Mouse (Mus musculus): ENCODE measurements around the gene Klf4. TPM values are rescaled to one million over a fixed set of nuclear protein-coding genes. Genes with fewer than 3 reads are reported as not detected.

The Klf4 gene
- polyA plus RNA-seq (2012; rRNA removed): 3.2 and 3.5 TPM in 2 replicates

DNA sequence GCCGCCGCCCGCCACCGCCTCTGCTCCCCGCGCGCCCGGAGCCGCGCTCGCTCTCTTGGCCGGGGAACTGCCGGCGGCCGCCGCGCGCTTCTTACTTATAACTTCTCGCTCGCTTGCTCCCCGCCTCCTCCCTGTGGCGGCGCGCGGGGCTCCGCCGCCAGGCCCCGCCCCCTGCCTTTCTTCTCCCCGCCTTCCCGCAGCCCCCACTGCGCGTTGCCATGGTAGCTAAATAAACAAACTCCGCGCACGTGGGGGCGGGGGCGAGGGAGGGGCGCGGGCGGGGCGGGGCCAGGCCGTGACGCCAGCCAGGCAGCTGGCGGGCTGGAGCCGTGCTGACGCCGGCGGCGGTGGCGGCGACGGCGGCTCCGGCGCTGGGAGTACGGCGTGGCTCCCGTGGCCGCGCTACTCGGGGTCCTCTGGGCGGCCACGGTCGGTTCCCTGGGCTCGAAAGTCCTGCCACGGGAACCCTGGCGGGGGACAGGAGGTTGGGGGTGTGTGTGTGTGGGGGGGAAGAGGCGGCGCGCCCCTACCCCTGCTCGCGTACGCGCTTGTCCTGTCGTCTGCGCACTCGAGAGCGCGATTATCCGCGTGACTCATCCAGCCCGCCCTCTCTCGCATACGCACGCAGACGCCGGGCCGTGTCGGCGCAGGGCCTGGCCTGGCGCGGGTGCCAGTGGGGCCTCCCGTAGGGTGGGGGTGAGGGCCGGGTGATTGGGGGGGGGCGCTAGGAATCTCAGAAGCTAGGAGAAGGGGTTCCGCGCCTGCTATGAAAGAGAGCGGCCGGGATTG is at the start of gene Klf4:
Gene Klf4 (minus strand): TSS at position 60 of the 789 bp plus-strand sequence.
- peak; percentile 47 to 53 for DNase-seq
- Histone ChIP-seq H3K4me1 (ENCODE audit: control insufficient read depth, insufficient read depth, low read length) (0 out of 2 replicates have a peak, but pooled peaks cover 3% of the 10 kb centered on the region), H3K27ac (ENCODE audit: insufficient read depth, low read length) (no peak within 1 kb of the TSS), H3K27me3 (ENCODE audit: control insufficient read depth, insufficient read depth, low read length) (peaks cover 3% of the 10 kb centered on the region; the same call in 1 of the 2 replicates), H3K4me3 (replicated peaks; ENCODE audit: insufficient read depth, low read depth, low read length) (peak within 1 kb of the TSS; percentile 52)
- no peak for TF ChIP-seq CTCF (IDR thresholded peaks at IDR 0.05; ENCODE audit: borderline replicate concordance, insufficient read depth, low read depth, low read length)
- no peak for TF ChIP-seq POLR2A (IDR thresholded peaks at IDR 0.05; ENCODE audit: borderline replicate concordance, insufficient read depth, low read length)
- 1% methylated on average over 83 of the region's 99 CpGs for WGBS

DNA sequence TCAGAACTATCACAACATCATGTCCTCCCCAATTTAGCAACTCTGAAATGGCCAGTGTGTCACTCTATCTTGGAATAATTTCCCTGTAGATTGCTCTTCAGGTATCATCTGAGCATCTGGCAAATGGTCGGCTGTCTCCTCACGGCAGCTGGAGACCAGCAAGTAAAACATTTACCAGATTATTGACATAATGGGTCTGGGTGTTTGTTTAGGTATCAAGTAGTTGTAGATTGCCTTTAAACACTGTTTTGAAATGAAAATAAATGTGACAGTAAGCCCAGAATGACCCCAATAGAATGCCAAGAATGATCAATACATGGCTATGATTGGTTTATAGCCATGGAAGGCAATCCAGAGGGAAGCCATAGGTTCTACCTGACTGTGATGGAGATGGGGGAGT is 39.2 kb upstream of the Klf4 start:
- H3K4me1 ChIP-seq (ENCODE audit: control insufficient read depth, insufficient read depth, low read length): no peaks in the 10 kb centered on the region
- no peaks in the 10 kb centered on the region for H3K27me3 ChIP-seq (ENCODE audit: control insufficient read depth, insufficient read depth, low read length)
- DNase-seq: no peak
- no peak for TF ChIP-seq CTCF (IDR thresholded peaks at IDR 0.05; ENCODE audit: borderline replicate concordance, insufficient read depth, low read depth, low read length)
- TF ChIP-seq POLR2A (IDR thresholded peaks at IDR 0.05; ENCODE audit: borderline replicate concordance, insufficient read depth, low read length): no peak
- 98% methylated on average over 2 of the region's 2 CpGs for WGBS
- no peak overlapping the region for H3K27ac ChIP-seq (ENCODE audit: insufficient read depth, low read length)
- no peak overlapping the region for H3K4me3 ChIP-seq (replicated peaks; ENCODE audit: insufficient read depth, low read depth, low read length)

DNA sequence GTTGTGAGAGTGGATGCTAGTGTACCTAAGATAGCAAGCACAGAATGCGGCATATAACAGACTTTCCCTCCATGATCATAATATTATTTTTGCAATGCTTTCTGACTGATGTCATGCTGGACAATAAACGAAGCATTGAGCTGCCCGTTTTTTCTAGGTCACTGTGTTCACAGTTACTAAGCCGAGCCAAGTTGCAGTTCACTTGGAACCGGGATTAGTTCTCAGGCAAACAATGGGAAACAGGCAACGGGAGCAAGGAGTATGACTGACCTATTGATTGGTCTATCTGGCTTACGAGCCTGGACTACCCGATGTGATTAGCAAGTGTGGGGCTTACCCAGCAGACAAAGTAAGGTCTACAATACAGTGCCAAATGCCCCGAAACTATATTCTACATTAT is 35.7 kb upstream of the Klf4 start:
- no peaks in the 10 kb centered on the region; the same call in 1 of the 2 replicates for H3K27me3 ChIP-seq (ENCODE audit: control insufficient read depth, insufficient read depth, low read length)
- TF ChIP-seq POLR2A (IDR thresholded peaks at IDR 0.05; ENCODE audit: borderline replicate concordance, insufficient read depth, low read length) (no peak), CTCF (IDR thresholded peaks at IDR 0.05; ENCODE audit: borderline replicate concordance, insufficient read depth, low read depth, low read length) (no peak)
- peak in 1 of 2 experiments; percentile 2 for DNase-seq
- no peak overlapping the region for H3K4me3 ChIP-seq (replicated peaks; ENCODE audit: insufficient read depth, low read depth, low read length)
- H3K4me1 ChIP-seq (ENCODE audit: control insufficient read depth, insufficient read depth, low read length): no peaks in the 10 kb centered on the region
- 37% methylated on average over 9 of the region's 9 CpGs for WGBS
- H3K27ac ChIP-seq (ENCODE audit: insufficient read depth, low read length): no peak overlapping the region

DNA sequence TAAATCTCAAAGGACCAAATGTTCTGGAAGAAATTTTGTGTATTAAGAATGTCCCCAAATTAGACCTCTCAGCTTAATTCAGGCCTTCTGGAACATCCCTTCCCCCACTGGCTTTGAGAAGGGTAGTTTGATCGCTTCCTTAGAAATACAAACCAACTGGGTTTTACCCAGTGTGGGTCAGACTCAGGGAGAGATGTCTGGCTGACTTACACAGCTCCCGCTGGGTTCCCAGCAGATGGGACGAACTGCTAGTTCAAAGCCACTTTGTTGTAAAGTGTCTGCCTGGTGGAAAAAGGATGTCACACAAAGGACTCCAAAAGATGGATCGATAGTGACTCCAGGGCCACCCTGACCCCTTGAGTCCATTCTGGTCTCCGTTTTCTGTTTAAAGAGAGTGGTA is 35.3 kb upstream of the Klf4 start:
- 18% methylated on average over 5 of the region's 5 CpGs for WGBS

DNA sequence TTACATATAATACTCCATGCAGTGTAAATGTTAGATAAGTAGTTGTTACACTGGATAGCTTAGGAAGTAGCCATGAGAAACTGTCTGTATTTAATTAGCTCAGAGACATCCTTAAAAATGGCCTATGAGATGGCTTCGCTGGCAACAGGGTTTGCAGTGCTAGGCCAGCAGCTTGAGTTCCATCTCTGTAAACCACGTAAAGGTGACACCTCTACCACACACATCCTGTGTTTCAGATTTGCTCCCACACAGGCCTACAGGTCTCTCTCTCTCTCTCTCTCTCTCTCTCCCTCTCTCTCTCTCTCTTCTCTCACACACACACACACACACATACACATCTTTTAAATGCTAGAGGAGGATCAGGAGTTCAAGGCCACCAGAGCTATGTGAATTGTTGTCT is 32.1 kb upstream of the Klf4 start:
- H3K27ac ChIP-seq (ENCODE audit: insufficient read depth, low read length): no peak overlapping the region
- WGBS: 98% methylated on average over 2 of the region's 2 CpGs
- no peaks in the 10 kb centered on the region; the same call in 1 of the 2 replicates for H3K27me3 ChIP-seq (ENCODE audit: control insufficient read depth, insufficient read depth, low read length)
- TF ChIP-seq CTCF (IDR thresholded peaks at IDR 0.05; ENCODE audit: borderline replicate concordance, insufficient read depth, low read depth, low read length) (no peak), POLR2A (IDR thresholded peaks at IDR 0.05; ENCODE audit: borderline replicate concordance, insufficient read depth, low read length) (no peak)
- no peak overlapping the region for H3K4me3 ChIP-seq (replicated peaks; ENCODE audit: insufficient read depth, low read depth, low read length)
- DNase-seq: no peak
- H3K4me1 ChIP-seq (ENCODE audit: control insufficient read depth, insufficient read depth, low read length): no peaks in the 10 kb centered on the region

More for the DNA sequence above, 35.3 kb upstream of the Klf4 start:
- TF ChIP-seq CTCF (IDR thresholded peaks at IDR 0.05; ENCODE audit: borderline replicate concordance, insufficient read depth, low read depth, low read length) (no peak), POLR2A (IDR thresholded peaks at IDR 0.05; ENCODE audit: borderline replicate concordance, insufficient read depth, low read length) (no peak)
- H3K27me3 ChIP-seq (ENCODE audit: control insufficient read depth, insufficient read depth, low read length): no peaks in the 10 kb centered on the region; the same call in 1 of the 2 replicates
- H3K27ac ChIP-seq (ENCODE audit: insufficient read depth, low read length): no peak overlapping the region
- H3K4me3 ChIP-seq (replicated peaks; ENCODE audit: insufficient read depth, low read depth, low read length): no peak overlapping the region
- DNase-seq: peak; percentile 3 to 8
- H3K4me1 ChIP-seq (ENCODE audit: control insufficient read depth, insufficient read depth, low read length): no peaks in the 10 kb centered on the region

DNA sequence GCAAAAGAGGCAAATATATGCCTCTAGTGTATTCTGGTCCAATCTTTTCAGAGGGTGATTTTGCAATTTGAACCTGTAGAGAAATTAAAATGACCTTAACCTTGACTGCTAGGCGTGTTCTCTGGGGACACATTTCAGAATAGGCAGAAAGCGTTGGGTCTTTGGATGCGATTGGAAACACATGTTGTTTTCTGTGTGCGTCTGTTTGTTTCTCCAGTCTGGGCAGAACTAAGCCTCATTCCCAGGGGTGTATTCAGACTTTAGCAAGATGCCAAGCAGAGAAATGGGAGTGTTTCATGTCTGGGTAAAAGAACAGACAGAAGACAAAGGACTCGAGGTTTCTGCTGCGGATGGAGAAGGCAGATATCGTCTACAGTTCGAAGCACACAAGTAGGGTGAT is 30.8 kb upstream of the Klf4 start:
- TF ChIP-seq CTCF (IDR thresholded peaks at IDR 0.05; ENCODE audit: borderline replicate concordance, insufficient read depth, low read depth, low read length) (no peak), POLR2A (IDR thresholded peaks at IDR 0.05; ENCODE audit: borderline replicate concordance, insufficient read depth, low read length) (no peak)
- Histone ChIP-seq H3K27me3 (ENCODE audit: control insufficient read depth, insufficient read depth, low read length) (no peaks in the 10 kb centered on the region; the same call in 1 of the 2 replicates), H3K4me3 (replicated peaks; ENCODE audit: insufficient read depth, low read depth, low read length) (no peak overlapping the region), H3K4me1 (ENCODE audit: control insufficient read depth, insufficient read depth, low read length) (no peaks in the 10 kb centered on the region), H3K27ac (ENCODE audit: insufficient read depth, low read length) (no peak overlapping the region)
- 29% methylated on average over 8 of the region's 8 CpGs for WGBS
- DNase-seq: no peak

DNA sequence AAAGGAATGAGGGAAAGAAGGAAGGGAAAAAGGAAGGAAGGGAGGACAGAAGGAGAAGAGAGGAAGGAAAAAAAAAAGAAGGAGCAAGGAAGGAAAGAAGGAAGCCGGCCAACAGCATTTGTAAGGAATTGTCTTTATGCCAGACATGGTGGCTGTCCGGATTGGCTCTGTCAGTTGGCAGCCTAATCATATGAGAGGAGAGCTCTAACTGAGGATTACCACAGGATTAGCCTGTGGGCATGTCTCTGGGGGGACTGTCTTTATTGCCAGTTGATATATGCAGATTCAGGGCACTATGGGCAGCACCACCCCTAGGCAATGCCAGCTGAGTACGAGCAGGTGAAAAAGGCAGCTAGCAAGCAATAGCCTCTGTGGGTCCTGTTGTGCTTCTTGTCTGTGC is 29.8 kb upstream of the Klf4 start:
- no peak for DNase-seq
- Histone ChIP-seq H3K27me3 (ENCODE audit: control insufficient read depth, insufficient read depth, low read length) (no peaks in the 10 kb centered on the region; the same call in 1 of the 2 replicates), H3K4me1 (ENCODE audit: control insufficient read depth, insufficient read depth, low read length) (no peaks in the 10 kb centered on the region), H3K27ac (ENCODE audit: insufficient read depth, low read length) (no peak overlapping the region), H3K4me3 (replicated peaks; ENCODE audit: insufficient read depth, low read depth, low read length) (no peak overlapping the region)
- TF ChIP-seq POLR2A (IDR thresholded peaks at IDR 0.05; ENCODE audit: borderline replicate concordance, insufficient read depth, low read length) (no peak), CTCF (IDR thresholded peaks at IDR 0.05; ENCODE audit: borderline replicate concordance, insufficient read depth, low read depth, low read length) (no peak)
- 13% methylated on average over 3 of the region's 3 CpGs for WGBS

DNA sequence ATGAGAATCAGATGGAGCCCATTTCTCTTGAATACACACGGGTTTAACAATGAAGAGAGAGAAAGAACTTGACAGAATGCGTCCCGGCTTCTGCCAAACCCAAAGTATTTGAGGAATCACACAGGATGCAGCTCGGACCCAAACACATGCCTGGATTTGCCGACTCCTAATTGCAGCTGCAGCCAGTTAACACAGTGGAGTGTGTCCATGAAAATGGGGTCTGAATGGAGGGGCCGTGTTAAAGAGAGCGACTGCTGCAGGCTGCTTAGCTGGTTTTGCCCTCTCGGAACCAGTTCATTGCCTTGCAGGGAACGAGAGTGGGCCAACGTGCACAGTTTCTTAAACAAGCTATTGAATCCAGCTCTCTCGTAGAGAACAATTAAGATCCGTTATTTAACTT is 14.6 kb upstream of the Klf4 start:
- H3K27me3 ChIP-seq (ENCODE audit: control insufficient read depth, insufficient read depth, low read length): no peaks in the 10 kb centered on the region; the same call in 1 of the 2 replicates
- H3K27ac ChIP-seq (ENCODE audit: insufficient read depth, low read length): no peak overlapping the region
- no peak for TF ChIP-seq CTCF (IDR thresholded peaks at IDR 0.05; ENCODE audit: borderline replicate concordance, insufficient read depth, low read depth, low read length)
- TF ChIP-seq POLR2A (IDR thresholded peaks at IDR 0.05; ENCODE audit: borderline replicate concordance, insufficient read depth, low read length): no peak
- no peak overlapping the region for H3K4me3 ChIP-seq (replicated peaks; ENCODE audit: insufficient read depth, low read depth, low read length)
- 81% methylated on average over 12 of the region's 12 CpGs for WGBS
- H3K4me1 ChIP-seq (ENCODE audit: control insufficient read depth, insufficient read depth, low read length): no peaks in the 10 kb centered on the region
- DNase-seq: no peak
